Mouse (Mus musculus): ENCODE measurements around the gene Acp4. TPM values are rescaled to one million over a fixed set of nuclear protein-coding genes. Genes with fewer than 3 reads are reported as not detected.

Acp4 gene
- not detected for polyA plus RNA-seq (2014; fragmentation: Illumina TruSeq; extraction: RNeasy Lipid Tissue Mini Kit (QIAGEN cat#74804); ENCODE audit: low read depth, low replicate concordance)

DNA sequence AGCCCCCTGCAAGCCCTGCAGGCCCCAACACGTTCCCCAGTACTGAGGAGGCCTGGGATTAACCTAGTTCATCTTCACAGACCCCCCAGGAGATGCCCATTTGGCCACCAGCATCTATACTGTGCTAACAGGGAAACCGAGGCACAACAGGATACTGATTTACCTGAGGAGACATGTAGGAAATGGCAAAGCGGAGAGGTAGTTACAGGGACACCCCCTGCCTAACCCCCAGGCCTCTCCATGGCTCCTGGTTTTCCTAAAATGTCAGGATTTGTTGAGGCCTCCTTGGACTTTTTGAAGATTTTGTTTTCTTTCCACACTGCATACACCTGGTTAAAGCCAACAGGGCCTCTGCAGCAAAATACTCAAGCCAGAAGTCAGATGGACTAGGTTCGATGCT, at the start of gene Acp4:
TSS of gene Acp4 (minus strand) at position 101 of the 400 bp plus-strand sequence.

DNA sequence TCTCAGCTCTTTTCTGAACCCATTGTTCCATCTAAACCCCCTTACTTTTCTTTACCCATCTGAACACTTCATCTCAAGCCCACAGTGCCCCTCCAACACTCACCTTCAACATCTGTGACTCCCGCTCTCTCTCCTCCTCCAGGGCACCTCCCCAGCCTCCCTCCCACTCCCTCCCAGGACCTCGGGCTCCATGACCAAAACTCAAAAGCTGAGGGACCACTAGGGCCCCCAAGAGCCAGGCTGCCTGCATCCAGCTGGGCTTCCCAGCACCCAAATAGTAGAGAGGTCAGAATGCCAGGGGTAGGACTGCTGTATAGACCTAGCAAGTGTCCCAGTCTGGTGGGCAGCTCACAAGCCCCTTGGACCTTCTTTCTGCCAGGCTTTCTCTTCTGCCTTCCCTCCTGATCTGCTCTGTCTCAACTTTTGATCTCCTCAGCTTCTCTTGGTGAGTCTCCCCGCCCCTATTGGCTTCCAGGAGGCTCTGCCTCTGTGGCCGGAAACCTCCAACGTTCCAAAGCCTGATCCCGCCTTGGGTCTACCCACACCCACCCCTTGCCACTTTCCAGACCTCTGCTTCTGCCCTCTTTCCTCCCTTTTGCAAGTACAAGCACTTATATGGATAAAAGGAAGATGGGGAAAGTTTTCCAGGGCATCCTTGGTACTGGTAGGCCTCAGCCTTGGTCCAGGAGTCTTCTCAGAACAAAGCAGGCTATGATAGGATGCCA, 49.5 kb upstream of the Acp4 start, which contains the start of gene Clec11a:
TSS of gene Clec11a (minus strand) at position 387 of the 725 bp plus-strand sequence.

DNA sequence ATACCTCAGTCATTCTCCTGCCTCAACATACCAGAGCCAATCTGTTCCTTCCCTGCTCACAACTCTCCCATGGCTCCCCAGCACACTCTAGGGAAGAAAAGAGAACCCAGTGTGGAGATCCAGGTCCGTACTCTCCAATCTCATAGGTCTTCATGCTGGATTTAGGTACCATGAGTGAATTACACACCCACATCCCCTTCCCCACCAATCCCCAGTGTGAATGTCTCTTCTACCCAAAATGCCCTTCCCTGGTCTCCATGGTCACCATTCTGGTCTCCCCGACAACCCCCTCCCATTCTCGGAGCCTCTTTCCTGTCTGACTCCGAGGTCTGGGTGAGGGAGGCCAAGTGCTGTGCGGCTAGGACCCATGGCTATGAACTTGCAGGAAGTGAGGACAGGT, 4.0 kb upstream of the Acp4 start, which contains the start of gene Gm15517:
TSS of gene Gm15517 (plus strand) at position 301 of the 400 bp plus-strand sequence.

DNA sequence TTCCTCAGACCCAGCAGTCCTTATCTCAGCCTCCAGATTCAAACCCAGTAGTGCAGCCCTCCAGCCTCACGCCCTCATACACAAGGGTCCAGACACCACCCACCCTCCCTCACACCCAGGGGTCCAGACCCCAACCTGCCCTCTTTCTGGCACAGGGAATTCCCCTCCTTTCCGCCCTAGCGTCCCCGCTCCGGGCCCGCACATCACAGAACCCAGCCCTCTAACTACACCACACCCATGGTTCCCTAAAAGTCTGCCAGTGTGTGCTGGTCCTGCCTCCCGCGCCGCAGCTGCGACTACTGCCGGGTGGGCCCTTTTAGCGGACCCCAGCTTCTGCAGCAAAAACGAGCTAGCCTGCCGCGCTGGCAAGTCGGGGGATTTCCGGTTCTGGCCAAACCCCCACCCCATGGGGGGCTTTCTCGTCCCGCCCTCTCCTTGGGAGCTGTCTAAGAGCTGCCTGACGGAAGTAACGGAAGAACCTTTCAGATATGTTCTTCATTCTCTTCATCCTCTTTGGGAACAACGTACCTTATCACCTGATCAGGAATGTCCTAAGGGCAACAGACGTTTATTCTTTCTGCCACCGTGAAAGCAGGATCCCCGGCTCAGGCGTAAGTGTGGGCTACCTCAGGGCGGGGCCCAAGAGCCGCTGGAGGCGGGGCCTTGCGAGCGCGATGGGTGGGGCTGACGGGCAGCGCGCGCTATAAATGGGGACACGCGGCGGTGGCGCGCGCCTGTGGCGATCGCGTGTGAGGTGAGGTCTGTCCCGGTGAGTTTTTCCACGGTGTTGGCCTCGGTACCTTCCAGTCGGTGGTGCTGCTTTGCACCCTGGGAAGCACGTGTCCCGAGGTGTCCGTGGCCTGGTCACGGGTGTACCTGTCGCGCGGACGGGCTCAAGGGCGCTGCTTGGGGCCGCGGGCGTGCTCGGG, 10.9 kb downstream of the Acp4 start, which contains the start of the genes 1700028J19Rik and 2410002F23Rik:
TSS of gene 1700028J19Rik (minus strand) at position 641 of the 929 bp plus-strand sequence.
TSS of gene 2410002F23Rik (plus strand) at position 668 of the 929 bp plus-strand sequence.

DNA sequence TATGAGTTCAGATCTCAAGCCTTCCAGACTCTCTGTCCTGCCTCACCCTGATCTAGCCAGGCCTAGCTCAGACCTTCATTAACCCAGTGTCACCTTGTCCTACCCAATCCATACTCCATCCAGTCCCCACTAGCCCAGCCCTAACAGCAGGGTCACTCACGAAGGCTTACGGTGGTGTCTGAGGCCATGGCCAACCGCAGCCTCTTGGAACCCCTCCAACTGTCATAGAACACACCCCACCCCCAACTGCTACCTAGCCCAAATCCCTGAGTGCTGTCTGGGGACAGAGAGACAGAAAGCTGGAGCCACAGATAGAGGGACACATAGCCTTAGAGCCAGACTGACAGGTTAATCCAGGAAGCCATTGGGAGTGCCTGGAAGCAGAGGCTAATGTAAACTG, 21.3 kb downstream of the Acp4 start, which contains the start of gene Gm36864:
TSS of gene Gm36864 (plus strand) at position 269 of the 400 bp plus-strand sequence.

DNA sequence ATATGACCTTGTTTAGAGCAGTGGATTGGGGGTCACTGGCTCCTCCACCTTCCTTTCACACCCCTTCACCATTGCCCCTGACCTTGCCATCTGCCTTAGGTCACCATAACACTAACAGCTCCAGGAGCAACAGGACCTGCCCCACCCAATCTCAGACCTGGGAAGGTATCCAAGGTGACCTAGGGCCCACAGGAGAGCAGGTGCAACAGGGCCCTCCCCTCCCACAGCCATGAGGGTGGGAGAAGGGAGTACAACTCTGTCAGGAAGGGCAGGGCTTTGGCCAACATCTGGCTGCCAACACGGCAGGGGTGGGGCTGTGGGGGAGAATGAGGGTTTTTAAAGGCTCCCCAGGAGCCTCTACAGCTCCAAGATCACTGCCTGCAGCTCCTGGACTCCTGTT, 32.1 kb downstream of the Acp4 start, which contains the start of gene Klk1:
TSS of gene Klk1 (plus strand) at position 285 of the 400 bp plus-strand sequence.

DNA sequence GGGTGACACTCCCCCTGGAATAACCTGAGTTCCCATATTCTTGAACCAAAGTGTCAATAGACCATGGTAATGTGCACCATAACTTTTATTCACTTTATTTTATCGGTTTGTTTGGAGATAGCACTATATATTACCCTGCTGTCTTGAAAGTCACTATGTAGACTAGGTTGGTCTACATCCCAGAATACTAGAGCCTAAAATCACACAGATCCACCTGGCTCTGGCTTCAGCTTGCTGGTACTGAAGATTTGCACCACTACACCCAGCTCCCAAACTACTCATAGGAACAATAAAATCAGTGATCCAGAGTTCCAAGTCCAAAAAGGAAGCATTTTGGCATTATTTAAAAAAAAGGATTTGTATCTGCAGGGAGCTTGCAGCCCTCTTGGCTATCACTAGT, 41.5 kb downstream of the Acp4 start, which contains the start of gene Klk1b5:
TSS of gene Klk1b5 (plus strand) at position 301 of the 400 bp plus-strand sequence.

DNA sequence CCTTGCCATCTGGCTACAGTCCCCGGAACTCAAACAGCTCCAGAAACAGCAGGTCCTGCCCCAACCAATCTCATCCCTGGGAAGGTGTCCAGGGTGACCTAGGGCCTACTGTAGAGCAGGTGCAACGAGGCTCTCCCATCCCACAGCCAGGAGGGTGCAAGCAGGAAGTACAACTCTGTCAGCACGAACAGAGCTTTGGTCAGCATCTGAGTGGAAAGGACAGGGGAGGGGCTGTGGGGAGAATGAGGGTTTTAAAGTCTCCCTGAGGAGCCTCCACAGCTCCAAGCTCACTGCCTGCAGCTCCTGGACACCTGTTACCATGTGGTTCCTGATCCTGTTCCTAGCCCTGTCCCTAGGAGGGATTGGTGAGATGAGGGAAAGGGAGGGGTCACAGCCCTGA, 50.0 kb downstream of the Acp4 start, which contains the start of gene Klk1b4:
TSS of gene Klk1b4 (plus strand) at position 301 of the 400 bp plus-strand sequence.

Other genes starting within 250 kb of the Acp4 start
- not detected for gene Klk1b26, start 245.2 kb downstream of the Acp4 start, polyA plus RNA-seq (2014; fragmentation: Illumina TruSeq; extraction: RNeasy Lipid Tissue Mini Kit (QIAGEN cat#74804); ENCODE audit: low read depth, low replicate concordance)
- not detected for gene Klk1b27, start 205.1 kb downstream of the Acp4 start, polyA plus RNA-seq (2014; fragmentation: Illumina TruSeq; extraction: RNeasy Lipid Tissue Mini Kit (QIAGEN cat#74804); ENCODE audit: low read depth, low replicate concordance)
- not detected for gene Klk1b21, start 155.1 kb downstream of the Acp4 start, polyA plus RNA-seq (2014; fragmentation: Illumina TruSeq; extraction: RNeasy Lipid Tissue Mini Kit (QIAGEN cat#74804); ENCODE audit: low read depth, low replicate concordance)
- gene Klk1b22, start 144.7 kb downstream of the Acp4 start, polyA plus RNA-seq (2014; fragmentation: Illumina TruSeq; extraction: RNeasy Lipid Tissue Mini Kit (QIAGEN cat#74804); ENCODE audit: low read depth, low replicate concordance): not detected
- not detected for gene Klk1b16, start 120.6 kb downstream of the Acp4 start, polyA plus RNA-seq (2014; fragmentation: Illumina TruSeq; extraction: RNeasy Lipid Tissue Mini Kit (QIAGEN cat#74804); ENCODE audit: low read depth, low replicate concordance)
- gene Klk1b24, start 69.1 kb downstream of the Acp4 start, polyA plus RNA-seq (2014; fragmentation: Illumina TruSeq; extraction: RNeasy Lipid Tissue Mini Kit (QIAGEN cat#74804); ENCODE audit: low read depth, low replicate concordance): not detected
- gene Klk1b3, start 59.2 kb downstream of the Acp4 start, polyA plus RNA-seq (2014; fragmentation: Illumina TruSeq; extraction: RNeasy Lipid Tissue Mini Kit (QIAGEN cat#74804); ENCODE audit: low read depth, low replicate concordance): not detected
- gene Klk1b4, start 49.9 kb downstream of the Acp4 start, polyA plus RNA-seq (2014; fragmentation: Illumina TruSeq; extraction: RNeasy Lipid Tissue Mini Kit (QIAGEN cat#74804); ENCODE audit: low read depth, low replicate concordance): not detected
- not detected for gene Klk1b5, start 41.4 kb downstream of the Acp4 start, polyA plus RNA-seq (2014; fragmentation: Illumina TruSeq; extraction: RNeasy Lipid Tissue Mini Kit (QIAGEN cat#74804); ENCODE audit: low read depth, low replicate concordance)
- gene Klk1, start 32.0 kb downstream of the Acp4 start, polyA plus RNA-seq (2014; fragmentation: Illumina TruSeq; extraction: RNeasy Lipid Tissue Mini Kit (QIAGEN cat#74804); ENCODE audit: low read depth, low replicate concordance): 428 TPM
- gene Gm36864, start 21.2 kb downstream of the Acp4 start, polyA plus RNA-seq (2014; fragmentation: Illumina TruSeq; extraction: RNeasy Lipid Tissue Mini Kit (QIAGEN cat#74804); ENCODE audit: low read depth, low replicate concordance): not detected
- gene 1700028J19Rik, start 10.7 kb downstream of the Acp4 start, polyA plus RNA-seq (2014; fragmentation: Illumina TruSeq; extraction: RNeasy Lipid Tissue Mini Kit (QIAGEN cat#74804); ENCODE audit: low read depth, low replicate concordance): 0.47 TPM
- gene 2410002F23Rik, start 10.7 kb downstream of the Acp4 start, polyA plus RNA-seq (2014; fragmentation: Illumina TruSeq; extraction: RNeasy Lipid Tissue Mini Kit (QIAGEN cat#74804); ENCODE audit: low read depth, low replicate concordance): 65.7 TPM
- gene Gm15517, start 4.1 kb upstream of the Acp4 start, polyA plus RNA-seq (2014; fragmentation: Illumina TruSeq; extraction: RNeasy Lipid Tissue Mini Kit (QIAGEN cat#74804); ENCODE audit: low read depth, low replicate concordance): not detected
- 1.2 TPM for gene Clec11a, start 49.5 kb upstream of the Acp4 start, polyA plus RNA-seq (2014; fragmentation: Illumina TruSeq; extraction: RNeasy Lipid Tissue Mini Kit (QIAGEN cat#74804); ENCODE audit: low read depth, low replicate concordance)
- 0.28 TPM for gene Shank1, start 52.9 kb upstream of the Acp4 start, polyA plus RNA-seq (2014; fragmentation: Illumina TruSeq; extraction: RNeasy Lipid Tissue Mini Kit (QIAGEN cat#74804); ENCODE audit: low read depth, low replicate concordance)
- not detected for gene Syt3, start 126.7 kb upstream of the Acp4 start, polyA plus RNA-seq (2014; fragmentation: Illumina TruSeq; extraction: RNeasy Lipid Tissue Mini Kit (QIAGEN cat#74804); ENCODE audit: low read depth, low replicate concordance)
- gene 1700008O03Rik, start 128.4 kb upstream of the Acp4 start, polyA plus RNA-seq (2014; fragmentation: Illumina TruSeq; extraction: RNeasy Lipid Tissue Mini Kit (QIAGEN cat#74804); ENCODE audit: low read depth, low replicate concordance): not detected
- gene Lrrc4b, start 171.6 kb upstream of the Acp4 start, polyA plus RNA-seq (2014; fragmentation: Illumina TruSeq; extraction: RNeasy Lipid Tissue Mini Kit (QIAGEN cat#74804); ENCODE audit: low read depth, low replicate concordance): not detected
- gene Aspdh, start 208.0 kb upstream of the Acp4 start, polyA plus RNA-seq (2014; fragmentation: Illumina TruSeq; extraction: RNeasy Lipid Tissue Mini Kit (QIAGEN cat#74804); ENCODE audit: low read depth, low replicate concordance): not detected
- 1.6 TPM for gene Josd2, start 210.6 kb upstream of the Acp4 start, polyA plus RNA-seq (2014; fragmentation: Illumina TruSeq; extraction: RNeasy Lipid Tissue Mini Kit (QIAGEN cat#74804); ENCODE audit: low read depth, low replicate concordance)
- 2.0 TPM for gene Emc10, start 239.2 kb upstream of the Acp4 start, polyA plus RNA-seq (2014; fragmentation: Illumina TruSeq; extraction: RNeasy Lipid Tissue Mini Kit (QIAGEN cat#74804); ENCODE audit: low read depth, low replicate concordance)
- not detected for gene Fam71e1, start 239.2 kb upstream of the Acp4 start, polyA plus RNA-seq (2014; fragmentation: Illumina TruSeq; extraction: RNeasy Lipid Tissue Mini Kit (QIAGEN cat#74804); ENCODE audit: low read depth, low replicate concordance)